Mouse (Mus musculus): ENCODE data around the gene Smim7. TPM values are rescaled to one million over a fixed set of nuclear protein-coding genes. Genes with fewer than 3 reads are reported as not detected.

The Smim7 gene
- polyA plus RNA-seq, 1 experiment from 2014 or later = 123 TPM

- Histone ChIP-seq H3K27me3 (no peaks in the 10 kb centered on the region), H3K27ac (no peak overlapping the region), H3K9ac (peak overlapping the region; percentile 80), H3K4me3 (peak overlapping the region; percentile 67), H3K4me1 (peaks cover 32% of the 10 kb centered on the region), H3K36me3 (ENCODE audit: poor library complexity, severe bottlenecking) (peaks cover 21% of the 10 kb centered on the region), H3K4me2 (peak overlapping the region; percentile 93), H3K9me3 (replicated peaks) (no peaks in the 10 kb centered on the region)
- 6% methylated on average over 10 of the region's 10 CpGs for WGBS
- no peak for ATAC-seq
These were observed 1.6 kb upstream of the Smim7 start for GRCm38 (mm10) chr8:72572507-72572906.

GRCm38 (mm10) chr8:72571611-72572473 lies 954 bp upstream of the Smim7 start, which contains the start of gene Tmem38a:
Gene Tmem38a (plus strand): TSS chr8:72572055.
- 1% methylated on average over 42 of the region's 45 CpGs for WGBS
- peaks cover 32% of the 10 kb centered on the region for H3K4me1 ChIP-seq
- peak within 1 kb of the TSS; percentile 85 for H3K27ac ChIP-seq
- H3K4me3 ChIP-seq = peak within 1 kb of the TSS; percentile 67
- H3K9ac ChIP-seq = peak within 1 kb of the TSS; percentile 80
- H3K27me3 ChIP-seq = no peaks in the 10 kb centered on the region
- H3K9me3 ChIP-seq (replicated peaks) = no peaks in the 10 kb centered on the region
- H3K4me2 ChIP-seq = peak within 1 kb of the TSS; percentile 93
- ATAC-seq = peak; percentile 8; the same call in 1 of the 2 replicates
- H3K36me3 ChIP-seq (ENCODE audit: poor library complexity, severe bottlenecking) = peaks cover 28% of the 10 kb centered on the region

GRCm38 (mm10) chr8:72565970-72566369 lies 4.9 kb downstream of the Smim7 start:
- no peak for ATAC-seq
- Histone ChIP-seq H3K27ac (no peak overlapping the region), H3K27me3 (no peaks in the 10 kb centered on the region), H3K4me2 (no peak overlapping the region), H3K4me1 (peaks cover 14% of the 10 kb centered on the region), H3K36me3 (ENCODE audit: poor library complexity, severe bottlenecking) (peaks cover 71% of the 10 kb centered on the region), H3K9me3 (replicated peaks) (no peaks in the 10 kb centered on the region), H3K4me3 (no peak overlapping the region), H3K9ac (no peak overlapping the region)
- WGBS = 97% methylated on average over 2 of the region's 2 CpGs

- Histone ChIP-seq H3K9me3 (replicated peaks) (no peaks in the 10 kb centered on the region), H3K27me3 (no peaks in the 10 kb centered on the region), H3K36me3 (ENCODE audit: poor library complexity, severe bottlenecking) (peaks cover 66% of the 10 kb centered on the region), H3K27ac (no peak overlapping the region), H3K4me1 (no peaks in the 10 kb centered on the region), H3K4me2 (no peak overlapping the region), H3K4me3 (no peak overlapping the region), H3K9ac (no peak overlapping the region)
- no peak for ATAC-seq
- 89% methylated on average over 1 of the region's 1 CpGs for WGBS
These were observed 9.7 kb downstream of the Smim7 start for GRCm38 (mm10) chr8:72561111-72561689.

GRCm38 (mm10) chr8:72555770-72556169 lies 15.1 kb downstream of the Smim7 start:
- 47% methylated on average over 4 of the region's 4 CpGs for WGBS
- no peaks in the 10 kb centered on the region for H3K9me3 ChIP-seq (replicated peaks)
- no peaks in the 10 kb centered on the region for H3K27me3 ChIP-seq
- H3K36me3 ChIP-seq (ENCODE audit: poor library complexity, severe bottlenecking) = peaks cover 42% of the 10 kb centered on the region
- no peak for ATAC-seq
- no peak overlapping the region for H3K4me2 ChIP-seq
- H3K4me3 ChIP-seq = no peak overlapping the region
- H3K4me1 ChIP-seq = no peaks in the 10 kb centered on the region
- H3K27ac ChIP-seq = no peak overlapping the region
- no peak overlapping the region for H3K9ac ChIP-seq

GRCm38 (mm10) chr8:72549314-72549892 lies 21.5 kb downstream of the Smim7 start:
- 21% methylated on average over 5 of the region's 5 CpGs for WGBS
- no peak for ATAC-seq
- no peaks in the 10 kb centered on the region for H3K27me3 ChIP-seq
- H3K4me2 ChIP-seq = peak overlapping the region; percentile 99
- peak overlapping the region; percentile 84 for H3K4me3 ChIP-seq
- peaks cover 12% of the 10 kb centered on the region for H3K36me3 ChIP-seq (ENCODE audit: poor library complexity, severe bottlenecking)
- H3K9ac ChIP-seq = peak overlapping the region; percentile 99
- H3K27ac ChIP-seq = no peak overlapping the region
- peaks cover 32% of the 10 kb centered on the region for H3K4me1 ChIP-seq
- no peaks in the 10 kb centered on the region for H3K9me3 ChIP-seq (replicated peaks)

- Histone ChIP-seq H3K9ac (peak overlapping the region; percentile 99), H3K9me3 (replicated peaks) (no peaks in the 10 kb centered on the region), H3K4me3 (peak overlapping the region; percentile 84), H3K27me3 (no peaks in the 10 kb centered on the region), H3K27ac (peak overlapping the region; percentile 87), H3K4me2 (peak overlapping the region; percentile 99), H3K36me3 (ENCODE audit: poor library complexity, severe bottlenecking) (peaks cover 18% of the 10 kb centered on the region), H3K4me1 (peaks cover 35% of the 10 kb centered on the region)
- ATAC-seq = no peak
- WGBS = under 1% methylated on average over 45 of the region's 45 CpGs
These were observed 22.1 kb downstream of the Smim7 start for GRCm38 (mm10) chr8:72548644-72549313.

- peak within 1 kb of the TSS; percentile 84 for H3K4me3 ChIP-seq
- H3K27ac ChIP-seq = peak within 1 kb of the TSS; percentile 87
- peaks cover 11% of the 10 kb centered on the region; the same call in 1 of the 2 replicates for H3K36me3 ChIP-seq (ENCODE audit: poor library complexity, severe bottlenecking)
- H3K27me3 ChIP-seq = no peaks in the 10 kb centered on the region
- peak within 1 kb of the TSS; percentile 99 for H3K9ac ChIP-seq
- no peaks in the 10 kb centered on the region for H3K9me3 ChIP-seq (replicated peaks)
- peak; percentile 97 for ATAC-seq
- WGBS = under 1% methylated on average over 66 of the region's 92 CpGs
- peaks cover 35% of the 10 kb centered on the region for H3K4me1 ChIP-seq
- H3K4me2 ChIP-seq = peak within 1 kb of the TSS; percentile 99
These were observed 22.9 kb downstream of the Smim7 start, which contains the start of gene Med26 for GRCm38 (mm10) chr8:72547802-72548643. Gene Med26 (minus strand): TSS chr8:72548270.

GRCm38 (mm10) chr8:72547122-72547801 lies 23.6 kb downstream of the Smim7 start:
- peak overlapping the region; percentile 84 for H3K4me3 ChIP-seq
- H3K9me3 ChIP-seq (replicated peaks) = no peaks in the 10 kb centered on the region
- peaks cover 35% of the 10 kb centered on the region for H3K4me1 ChIP-seq
- ATAC-seq = peak; percentile 6; the same call in 1 of the 2 replicates
- peaks cover 11% of the 10 kb centered on the region; the same call in 1 of the 2 replicates for H3K36me3 ChIP-seq (ENCODE audit: poor library complexity, severe bottlenecking)
- H3K27ac ChIP-seq = peak overlapping the region; percentile 73
- 1% methylated on average over 27 of the region's 27 CpGs for WGBS
- H3K9ac ChIP-seq = peak overlapping the region; percentile 99
- no peaks in the 10 kb centered on the region for H3K27me3 ChIP-seq
- H3K4me2 ChIP-seq = peak overlapping the region; percentile 99

- Histone ChIP-seq H3K9me3 (replicated peaks) (no peaks in the 10 kb centered on the region), H3K4me2 (no peak overlapping the region), H3K27me3 (no peaks in the 10 kb centered on the region), H3K4me1 (peaks cover 3% of the 10 kb centered on the region; the same call in 1 of the 2 replicates), H3K27ac (no peak overlapping the region), H3K9ac (no peak overlapping the region), H3K4me3 (no peak overlapping the region), H3K36me3 (ENCODE audit: poor library complexity, severe bottlenecking) (peaks cover 5% of the 10 kb centered on the region; the same call in 1 of the 2 replicates)
- no peak for ATAC-seq
These were observed 31.7 kb downstream of the Smim7 start for GRCm38 (mm10) chr8:72539234-72539633.

Data from forebrain, embryonic 13.5 days (tissue).